Mouse (Mus musculus): Measurements from ENCODE around the gene Mrpl33.

DNA sequence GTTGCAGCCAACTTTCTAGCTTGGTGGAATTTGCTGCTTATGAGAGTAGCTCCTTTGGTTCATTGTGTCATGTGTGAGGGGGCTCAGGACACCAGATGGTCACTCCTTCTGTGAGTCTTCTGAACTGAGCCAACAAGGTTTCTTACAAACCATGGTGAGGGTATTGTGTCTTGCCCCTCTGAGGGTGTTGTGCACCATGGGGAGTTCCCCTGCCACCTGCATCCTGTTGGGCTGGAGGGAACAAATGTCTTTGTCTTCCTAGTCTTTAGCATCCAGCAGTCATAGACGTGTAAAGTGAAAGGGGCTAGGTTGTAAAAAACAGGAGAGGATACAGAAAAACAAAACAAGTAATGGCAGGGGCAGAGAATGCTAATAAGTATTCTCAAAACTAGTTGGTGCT is 37.3 kb upstream of the Mrpl33 start:
- TF ChIP-seq POLR2A (IDR thresholded peaks at IDR 0.05; ENCODE audit: borderline replicate concordance, extremely low read depth, insufficient read depth, insufficient read length, poor library complexity, severe bottlenecking) (no peak), CTCF (IDR thresholded peaks at IDR 0.05; ENCODE audit: borderline replicate concordance, extremely low read depth, insufficient read depth, insufficient read length) (no peak)

Data from brain, embryonic 14.5 days (tissue).